Mouse (Mus musculus) spleen, adult 12 weeks (tissue): ENCODE results near the gene Zfp949.

Experiments
- DNase-seq: peaks from one replicate; pipeline ENCODE4 v3.0.0; 2022; ENCODE audit warnings: low spot score

The Zfp949 gene

DNA sequence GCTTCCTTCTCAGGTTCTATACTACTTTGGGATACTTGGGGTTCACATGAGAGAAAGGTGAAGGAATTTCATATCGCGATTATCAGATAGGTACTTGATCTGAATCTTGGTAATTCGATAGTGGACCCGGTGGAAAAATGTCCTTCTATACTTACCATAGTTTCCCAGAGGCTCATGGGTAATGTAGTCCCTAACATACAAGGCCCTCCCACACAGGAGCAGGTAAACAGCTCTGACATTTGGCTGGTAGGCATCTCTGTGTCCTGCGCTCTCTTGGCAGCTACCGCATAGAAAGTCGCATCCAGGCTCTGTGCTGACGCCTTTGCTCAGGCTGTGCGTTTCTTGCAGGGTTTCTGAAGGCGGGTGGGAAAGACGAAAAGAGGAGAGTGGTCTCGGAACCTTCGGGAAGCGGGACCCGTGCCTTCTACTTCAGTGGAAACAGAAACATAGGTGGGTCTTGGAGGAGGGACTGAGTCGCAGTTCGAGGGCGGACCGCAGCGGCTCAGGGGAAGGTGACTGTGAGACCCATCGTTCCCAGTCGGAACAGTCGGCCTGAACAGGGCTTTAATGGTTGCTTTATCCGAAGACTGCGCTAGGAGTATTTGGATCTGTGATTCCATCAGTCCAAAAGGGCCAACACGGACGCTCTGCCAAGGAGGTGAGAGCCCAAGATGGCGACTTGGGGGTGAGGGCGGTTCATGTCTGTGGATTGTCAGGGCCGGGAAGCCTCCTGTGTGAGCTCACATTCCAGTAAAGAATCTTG, at the start of gene Zfp949:
Gene Zfp949, plus strand, starts transcription at position 170 of the 763 bp plus-strand sequence.
- peak; percentile 74 for DNase-seq

DNA sequence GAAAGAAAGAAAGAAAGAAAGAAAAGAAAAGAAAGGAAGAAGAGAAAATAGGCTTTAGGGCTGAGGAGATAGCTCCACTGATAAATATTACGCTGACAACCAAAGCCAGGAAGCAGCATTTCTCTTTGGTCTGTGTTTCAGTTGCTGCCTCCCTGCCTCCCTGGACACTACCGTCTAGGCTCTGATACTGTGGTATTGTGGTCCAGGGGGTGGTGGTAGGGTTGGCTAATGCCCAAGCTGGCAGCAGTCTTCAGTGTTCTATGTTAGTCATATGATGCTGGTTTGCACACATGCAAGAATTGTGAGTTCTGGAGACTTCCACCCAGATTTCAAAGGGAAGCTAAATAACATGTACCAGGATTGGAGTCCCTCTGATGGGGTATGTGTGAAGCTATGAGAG, 47.7 kb upstream of the Zfp949 start:
- no peak for DNase-seq

DNA sequence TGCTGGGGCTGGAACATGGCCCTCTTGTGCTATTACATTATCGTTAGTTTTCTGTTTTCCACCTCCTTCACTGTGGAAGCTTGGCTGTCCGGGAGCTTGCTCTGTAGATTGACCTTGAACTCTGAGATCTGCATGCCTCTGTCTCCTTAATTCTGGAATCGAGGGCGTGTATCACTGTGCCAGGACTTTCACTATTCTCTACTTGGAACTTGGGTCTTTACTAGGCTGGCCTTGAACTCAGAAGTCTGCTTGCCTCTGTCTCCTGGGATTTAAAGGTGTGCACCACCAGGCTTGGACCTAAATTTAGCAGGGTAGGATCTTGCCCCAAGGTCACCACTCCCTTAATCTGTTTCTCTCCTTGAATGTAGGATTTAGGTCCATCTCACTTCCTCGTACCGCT, 46.0 kb upstream of the Zfp949 start:
- no peak for DNase-seq

DNA sequence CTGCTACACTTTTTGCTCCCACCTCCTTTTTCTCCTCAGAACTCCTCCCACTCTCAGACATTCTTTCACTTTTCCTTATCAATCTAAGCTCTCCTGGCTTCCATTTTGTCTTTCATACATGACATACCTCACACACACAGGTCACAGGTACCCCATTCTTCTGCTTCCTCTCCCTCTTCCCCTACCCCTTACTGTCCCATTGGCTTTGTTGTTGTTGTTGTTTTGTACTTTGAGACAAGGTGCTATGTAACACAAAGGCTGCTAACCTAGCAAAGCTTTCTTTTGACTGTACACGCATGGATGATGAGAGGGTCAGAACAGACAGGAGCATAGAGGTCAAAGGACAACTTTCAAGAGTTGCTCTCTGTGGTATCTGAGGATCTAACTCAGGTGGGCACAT, 32.3 kb upstream of the Zfp949 start:
- no peak for DNase-seq

DNA sequence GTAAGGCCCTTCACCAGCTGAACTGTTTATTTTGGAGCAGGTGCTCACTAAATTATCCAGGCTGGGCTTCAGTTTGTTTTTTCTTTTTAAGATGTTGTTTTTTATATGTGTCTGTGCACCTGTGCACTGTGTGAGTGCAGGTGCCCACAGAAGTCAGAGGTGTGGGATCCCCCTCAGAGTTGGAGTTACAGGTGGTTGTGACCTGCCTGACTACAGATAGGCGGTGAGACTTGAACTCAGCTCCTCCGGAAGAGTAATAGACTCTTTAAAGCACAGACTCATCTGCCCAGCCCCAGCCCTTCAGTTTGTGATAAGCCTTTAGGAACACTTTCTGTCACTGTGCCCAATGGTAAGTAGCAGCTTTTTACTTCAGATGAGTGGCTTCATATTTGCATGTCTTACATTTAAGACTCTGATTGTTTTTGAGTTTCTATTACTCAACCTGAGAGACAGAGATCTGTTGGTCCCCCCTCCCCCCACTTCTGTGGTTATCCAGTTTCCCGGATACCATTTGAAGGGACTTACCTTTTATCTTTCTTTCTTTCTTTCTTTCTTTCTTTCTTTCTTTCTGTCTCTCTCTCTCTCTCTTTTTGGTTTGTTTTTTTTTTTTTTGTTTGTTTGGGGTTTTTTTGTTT, 31.3 kb upstream of the Zfp949 start:
- no peak for DNase-seq

DNA sequence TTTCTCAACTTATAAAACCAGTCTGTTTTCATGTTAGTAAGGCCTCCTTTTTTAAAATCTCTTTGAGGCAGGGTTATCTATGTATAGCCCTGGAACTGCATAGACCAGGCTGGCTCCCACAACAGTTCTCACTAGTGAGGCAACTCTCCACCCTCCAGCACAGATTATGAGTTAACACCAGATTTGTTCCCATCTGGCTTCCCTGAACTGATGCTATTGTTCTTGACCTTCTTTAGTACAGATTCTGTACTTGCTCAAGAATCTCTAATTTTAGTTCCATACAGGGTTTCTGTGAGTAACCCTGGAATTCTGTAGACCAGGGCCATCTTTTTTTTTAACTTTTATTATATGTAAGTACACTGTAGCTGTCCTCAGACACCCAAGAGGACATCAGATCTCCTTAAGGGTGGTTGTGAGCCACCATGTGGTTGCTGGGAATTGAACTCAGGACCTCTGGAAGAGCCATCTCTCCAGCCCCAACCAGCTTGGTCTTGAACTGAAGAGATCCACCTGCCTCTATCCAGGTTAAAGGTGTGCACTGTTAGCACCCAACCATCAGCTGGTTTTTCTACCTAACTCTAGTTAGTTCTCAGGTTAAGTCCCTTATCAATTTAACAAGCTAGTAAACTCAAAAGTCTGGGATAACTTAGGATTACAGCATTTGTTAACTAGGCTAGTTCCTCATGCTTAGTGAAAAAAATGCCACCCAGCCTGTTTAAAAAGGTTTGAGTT, 28.3 kb upstream of the Zfp949 start:
- no peak for DNase-seq

DNA sequence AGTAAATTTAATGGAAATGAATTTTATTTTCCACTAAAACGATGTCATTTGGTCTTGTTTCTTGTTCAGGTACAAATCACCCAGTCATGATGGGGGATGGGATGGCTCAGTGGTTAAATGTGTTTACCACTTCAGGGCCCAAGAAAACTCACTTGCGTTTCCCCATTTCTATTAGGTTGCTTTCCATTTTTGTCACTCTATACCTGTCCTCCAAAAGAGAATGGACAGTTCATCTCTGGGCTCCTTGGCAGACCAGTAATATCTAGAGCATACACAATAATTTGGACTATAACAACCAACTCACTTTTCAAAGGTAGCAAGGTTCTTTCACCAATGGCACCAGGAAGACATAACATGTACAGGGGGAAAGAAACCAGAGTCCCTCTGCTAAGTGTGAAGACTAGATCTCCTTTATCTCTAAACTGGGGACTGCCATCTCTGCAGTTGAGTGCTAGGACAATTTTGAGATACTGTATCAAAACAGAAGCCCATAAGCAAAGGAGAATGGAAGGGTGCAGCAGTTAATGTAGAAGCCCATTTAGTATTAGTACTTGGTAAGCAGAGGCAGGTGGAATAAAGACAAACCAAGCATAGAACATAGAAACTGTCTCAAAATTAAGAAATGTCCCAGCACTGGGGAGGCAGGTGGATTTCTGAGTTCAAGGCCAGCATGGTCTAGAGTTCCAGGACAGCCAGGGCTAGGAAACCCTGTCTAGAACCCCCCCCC, 27.5 kb upstream of the Zfp949 start:
- no peak for DNase-seq

DNA sequence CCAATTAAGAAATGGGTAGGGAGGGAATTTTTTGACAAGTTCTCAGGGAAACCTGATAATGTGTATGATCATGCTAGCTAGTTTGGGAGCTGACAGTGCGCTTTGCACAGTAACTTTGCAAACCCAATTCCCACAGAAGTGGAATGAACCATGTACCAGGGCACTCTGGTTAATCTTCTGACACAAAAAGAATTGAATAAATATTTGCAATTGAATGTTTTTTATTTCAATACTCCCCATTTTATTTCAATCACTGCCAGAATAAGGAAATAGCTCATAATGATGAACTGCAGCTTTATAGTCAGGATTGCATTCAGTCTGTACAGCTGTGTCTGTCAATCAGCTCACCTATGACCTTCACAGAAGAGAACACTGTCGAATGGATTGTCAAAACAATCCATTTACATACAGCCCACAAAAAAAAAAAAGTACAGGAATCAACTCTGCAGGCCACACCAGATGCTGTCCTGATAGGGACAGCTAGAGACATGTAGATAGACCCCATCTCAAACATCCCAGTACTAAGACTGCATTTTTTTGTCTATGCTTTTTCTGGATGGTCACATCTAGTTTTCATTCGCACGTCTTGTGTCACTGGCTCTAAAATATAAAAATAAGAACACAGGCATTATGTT, 26.9 kb upstream of the Zfp949 start:
- DNase-seq = no peak

DNA sequence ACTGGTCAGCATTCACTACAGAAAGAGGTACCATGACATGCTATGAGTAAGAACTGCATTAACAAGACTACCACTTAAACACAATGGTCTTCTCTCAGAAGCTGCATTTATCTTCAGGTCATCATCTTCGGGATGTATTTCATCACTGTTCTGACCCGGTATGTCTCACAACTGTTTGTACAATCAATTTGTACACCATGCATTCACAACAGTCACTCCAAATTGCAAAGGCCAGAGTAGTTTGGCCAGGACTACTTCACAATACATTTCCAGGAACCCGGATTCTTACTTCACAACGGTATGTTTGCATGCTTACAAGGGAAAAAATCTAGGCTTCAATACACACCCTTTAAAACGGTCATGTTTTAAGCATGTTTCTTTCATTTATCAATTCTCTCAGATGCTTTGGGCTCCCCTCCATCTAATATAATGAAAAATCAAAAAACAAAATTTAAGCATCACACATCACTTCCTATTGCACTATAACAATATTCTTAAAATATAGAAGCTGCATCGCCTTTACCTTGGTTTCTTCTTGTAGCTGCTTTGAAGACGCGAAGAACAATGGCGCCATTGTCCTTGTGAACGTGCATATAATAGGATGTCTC, 25.8 kb upstream of the Zfp949 start:
- no peak for DNase-seq

DNA sequence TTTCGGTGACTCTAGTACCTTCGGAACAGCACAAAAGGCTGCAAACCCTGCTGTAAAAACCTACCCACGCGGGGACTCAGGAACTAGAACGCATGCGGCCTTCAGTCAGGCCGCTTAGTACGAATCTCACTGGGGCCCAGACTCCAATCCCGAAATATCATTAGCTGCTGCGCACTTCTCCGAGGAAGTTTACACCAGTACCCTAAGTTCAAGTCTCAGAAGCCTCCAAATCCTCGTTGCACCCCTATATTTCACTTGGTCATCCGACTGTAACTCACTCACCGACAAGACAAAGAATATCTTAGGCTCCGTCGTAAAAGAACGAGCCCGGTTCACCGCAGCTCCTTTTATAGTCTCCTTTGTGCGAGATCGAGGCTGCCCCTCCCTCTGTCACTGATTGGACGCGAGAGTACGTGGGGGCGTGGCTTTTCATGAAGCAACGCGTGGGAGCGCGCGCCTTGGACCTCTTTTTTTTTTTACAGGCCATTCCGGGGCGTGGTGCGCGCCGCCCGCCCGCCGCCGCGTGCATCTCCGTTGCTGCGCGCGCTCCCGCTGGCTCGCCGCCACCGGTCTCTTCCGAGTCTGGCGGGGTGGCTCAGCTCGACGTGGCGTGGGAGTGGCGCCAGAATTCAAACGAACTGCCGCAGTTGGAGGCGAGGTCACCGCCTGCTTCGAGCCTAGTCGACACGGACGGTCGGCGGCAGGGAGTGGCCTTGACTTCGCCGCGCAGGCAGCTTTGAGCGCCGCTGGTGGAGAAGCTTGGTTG, 25.1 kb upstream of the Zfp949 start:
- DNase-seq = peak; percentile 97

DNA sequence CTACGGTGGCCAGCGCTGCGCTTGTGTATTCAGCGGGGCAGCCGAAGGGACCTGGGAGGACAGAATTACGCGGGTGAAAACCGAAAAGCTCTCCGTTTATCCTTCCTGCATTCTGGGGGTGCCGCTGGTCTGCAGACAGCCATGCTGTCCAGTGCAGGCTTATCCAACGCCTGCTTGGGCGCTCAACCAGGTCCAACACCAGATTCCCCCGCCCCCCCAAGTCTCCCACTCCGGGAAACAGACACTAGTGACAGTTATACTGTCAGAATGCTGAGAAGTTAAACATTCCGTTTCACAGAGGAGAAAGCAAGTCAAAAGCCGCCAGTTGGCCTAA, 24.5 kb upstream of the Zfp949 start:
- no peak for DNase-seq

DNA sequence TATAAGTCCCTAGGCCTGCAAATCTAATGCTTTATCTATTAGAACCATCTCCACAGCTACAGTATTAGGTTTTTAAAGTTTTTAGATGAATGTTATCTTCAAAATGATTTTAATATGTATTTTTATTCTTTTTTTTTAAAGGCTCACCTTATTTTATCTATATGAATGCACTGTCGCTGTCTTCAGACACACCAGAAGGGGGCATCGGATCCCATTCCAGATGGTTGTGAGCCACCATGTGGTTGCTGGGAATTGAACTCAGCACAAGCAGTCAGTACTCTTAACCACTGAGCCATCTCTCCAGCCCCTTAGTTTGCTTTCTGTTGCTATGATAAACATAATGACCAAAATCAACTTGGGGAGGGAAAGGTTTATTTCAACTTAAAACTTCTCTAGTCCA, 23.5 kb upstream of the Zfp949 start:
- DNase-seq = no peak

DNA sequence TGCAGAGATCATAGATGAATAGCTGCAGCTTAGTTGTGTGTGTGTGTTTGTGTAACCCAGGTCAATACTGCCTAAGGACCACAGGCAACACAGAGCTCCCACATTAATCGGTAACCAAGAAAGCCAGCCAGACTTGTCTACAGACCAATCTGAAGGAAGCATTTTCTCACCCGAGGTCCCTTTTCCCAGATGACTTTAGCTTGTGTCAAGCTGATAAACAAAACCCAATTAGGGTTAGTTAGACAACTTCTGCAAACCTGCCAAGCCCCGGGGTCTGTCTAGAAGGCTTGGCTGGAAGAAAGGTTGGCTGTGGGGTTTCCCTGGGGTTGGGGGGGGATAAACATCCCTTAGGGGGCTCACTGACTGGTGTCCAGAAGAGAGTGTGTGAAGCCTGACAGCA, 23.0 kb upstream of the Zfp949 start:
- no peak for DNase-seq

DNA sequence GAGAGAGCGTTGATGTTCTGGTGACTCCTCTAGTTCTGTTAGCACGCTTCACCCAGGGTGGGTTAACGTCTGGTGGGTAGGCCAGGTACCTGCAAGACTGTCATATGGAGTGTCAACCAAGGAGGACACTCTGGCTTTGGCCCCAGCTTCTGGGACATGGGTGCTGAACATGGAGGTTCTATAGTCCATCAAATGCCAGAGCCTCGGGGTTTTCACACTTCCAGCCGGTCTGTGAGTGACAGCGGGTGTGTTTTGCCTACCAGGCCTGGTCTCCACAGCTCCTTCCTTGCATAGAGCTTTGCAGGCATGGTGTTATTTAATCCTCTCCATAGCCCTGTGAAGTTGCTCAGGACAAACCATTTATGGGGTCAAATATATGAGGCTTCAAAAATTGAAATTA, 22.5 kb upstream of the Zfp949 start:
- no peak for DNase-seq

DNA sequence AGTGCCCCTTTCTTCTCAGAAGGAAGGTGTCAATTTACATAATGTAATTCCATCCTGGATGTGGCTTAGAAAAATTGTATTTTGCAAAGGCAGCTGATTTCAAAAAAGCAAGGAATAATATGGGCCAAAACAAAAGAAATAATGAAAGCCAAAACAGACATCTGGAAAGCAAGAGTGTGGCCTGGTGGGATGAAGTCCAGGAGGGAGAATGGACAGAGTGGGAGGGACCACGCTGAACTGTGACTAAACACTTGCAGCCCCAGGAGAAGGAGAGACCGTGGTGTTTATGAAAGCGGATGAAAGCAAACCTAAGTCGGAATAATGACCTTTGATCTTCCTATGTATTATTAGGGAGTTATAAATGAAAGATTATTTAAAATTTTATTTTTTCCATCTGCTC, 19.9 kb upstream of the Zfp949 start:
- DNase-seq = no peak

DNA sequence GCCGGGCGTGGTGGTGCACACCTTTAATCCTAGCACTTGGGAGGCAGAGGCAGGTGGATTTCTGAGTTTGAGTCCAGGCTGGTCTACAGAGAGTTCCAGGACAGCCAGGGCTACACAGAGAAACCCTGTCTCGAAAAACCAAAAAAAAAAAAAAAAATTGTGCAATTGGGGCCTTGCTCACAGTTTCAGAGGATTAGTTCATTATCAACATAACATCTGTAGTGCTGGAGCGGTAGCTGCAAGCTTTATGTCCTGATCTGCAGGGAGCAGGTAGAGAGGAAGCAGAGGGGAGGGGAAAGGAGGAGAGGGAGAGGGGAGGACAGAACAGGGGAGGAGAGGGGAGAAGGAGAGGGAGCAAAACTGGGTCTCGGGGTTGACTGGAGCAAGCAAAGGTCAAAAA, 19.1 kb upstream of the Zfp949 start:
- no peak for DNase-seq

DNA sequence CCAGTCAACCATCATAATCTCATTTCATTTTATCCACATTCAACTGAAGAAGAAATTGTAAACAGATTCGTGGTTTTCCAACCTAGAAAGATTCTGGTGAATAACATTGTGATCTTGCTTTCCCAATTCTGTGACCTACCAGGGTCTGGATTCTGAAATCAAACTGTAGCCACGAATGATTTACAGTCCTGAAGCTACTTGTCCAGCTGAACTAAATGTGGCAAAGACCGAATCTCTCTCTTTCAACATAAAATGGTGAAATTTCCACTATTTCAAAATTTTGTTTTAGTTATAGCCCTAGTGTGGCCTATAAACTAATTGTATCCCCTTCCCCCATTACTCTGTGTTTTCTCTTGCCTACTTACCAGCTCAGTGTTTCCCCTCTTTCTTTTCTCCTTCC, 18.2 kb upstream of the Zfp949 start:
- no peak for DNase-seq

DNA sequence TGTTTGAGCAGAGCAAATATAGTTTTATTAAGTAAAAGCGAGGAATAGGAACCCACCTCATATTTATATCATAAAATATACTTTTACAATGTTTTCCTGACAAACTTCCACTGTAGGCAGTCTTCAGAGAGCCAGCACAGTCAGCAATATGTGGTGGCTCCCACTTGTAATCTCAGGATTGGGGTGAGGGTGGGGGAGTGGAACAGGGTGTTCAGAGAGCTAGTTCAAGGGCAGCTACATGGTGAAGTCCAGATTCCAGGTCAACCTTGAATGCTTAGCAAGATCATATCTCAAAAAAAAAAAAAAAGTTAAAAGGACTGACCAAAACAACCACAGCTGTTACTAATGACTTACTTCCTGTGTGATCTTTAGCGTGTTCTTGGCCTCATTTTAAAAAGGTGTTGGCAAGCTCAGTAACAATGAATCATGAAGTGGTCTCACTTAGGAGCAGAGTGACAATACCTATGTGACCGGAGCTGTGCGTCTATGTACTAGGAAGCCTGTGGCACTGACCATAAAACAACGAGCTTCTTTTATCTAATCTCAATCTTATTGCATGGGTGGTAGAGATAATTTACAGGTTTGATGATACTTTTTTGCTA, 17.7 kb upstream of the Zfp949 start:
- DNase-seq = no peak

DNA sequence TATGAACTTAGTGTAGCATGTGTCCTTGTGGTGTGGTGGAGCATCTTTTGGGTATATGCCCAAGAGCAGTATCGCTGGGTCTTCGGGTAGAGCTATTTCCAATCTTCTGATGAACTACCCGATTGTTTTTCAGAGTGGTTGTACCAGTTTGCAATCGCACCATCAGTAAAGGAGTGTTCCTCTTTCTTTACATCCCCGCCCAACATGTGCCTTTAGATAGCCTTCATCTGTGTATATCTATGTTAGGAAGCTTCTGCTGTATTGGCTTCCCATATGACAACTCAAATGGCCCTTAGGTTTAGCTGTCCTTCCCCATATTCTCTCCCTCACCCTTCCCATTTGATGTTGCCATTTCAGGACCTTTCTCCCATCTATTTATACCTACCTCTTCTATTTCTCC, 13.7 kb upstream of the Zfp949 start:
- no peak for DNase-seq

DNA sequence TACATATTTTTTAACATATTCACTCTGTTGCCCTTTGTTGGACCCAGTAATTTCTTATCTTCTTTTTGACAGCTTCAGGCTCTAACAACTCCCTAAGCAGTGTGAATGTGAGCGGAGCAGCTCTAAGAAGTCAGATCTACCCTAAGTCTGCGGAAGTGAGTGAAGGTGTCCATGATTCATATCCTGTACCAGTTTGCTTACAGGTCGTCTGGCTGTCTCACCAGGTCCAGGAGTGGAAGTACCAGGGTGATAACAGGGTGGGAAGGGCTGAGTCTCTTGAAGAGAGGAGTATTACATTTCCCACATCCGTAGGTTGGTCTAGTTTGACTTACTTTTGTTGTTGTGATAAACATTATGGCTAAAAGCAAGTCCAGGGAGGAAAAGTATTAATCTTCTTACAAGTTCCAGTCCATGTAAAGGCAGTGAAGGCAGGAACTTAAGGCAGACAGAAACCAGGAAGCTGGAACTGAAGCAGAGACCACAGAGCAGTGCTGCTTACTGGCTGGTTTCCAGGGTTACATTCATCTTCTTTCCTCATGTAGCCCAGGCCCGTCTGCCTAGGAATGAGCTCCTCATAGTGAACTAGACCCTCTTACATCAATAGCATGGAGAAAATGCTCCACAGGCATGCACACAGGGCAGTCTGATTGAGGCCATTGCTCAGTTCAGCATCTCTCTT, 8.1 kb upstream of the Zfp949 start:
- no peak for DNase-seq
